Mouse (Mus musculus): Measurements from ENCODE around the gene Astn2. TPM values are rescaled to one million over a fixed set of nuclear protein-coding genes. Genes with fewer than 3 reads are reported as not detected.

Astn2 gene
- polyA plus RNA-seq, 1 experiment from 2014 or later: 0.57 TPM

DNA sequence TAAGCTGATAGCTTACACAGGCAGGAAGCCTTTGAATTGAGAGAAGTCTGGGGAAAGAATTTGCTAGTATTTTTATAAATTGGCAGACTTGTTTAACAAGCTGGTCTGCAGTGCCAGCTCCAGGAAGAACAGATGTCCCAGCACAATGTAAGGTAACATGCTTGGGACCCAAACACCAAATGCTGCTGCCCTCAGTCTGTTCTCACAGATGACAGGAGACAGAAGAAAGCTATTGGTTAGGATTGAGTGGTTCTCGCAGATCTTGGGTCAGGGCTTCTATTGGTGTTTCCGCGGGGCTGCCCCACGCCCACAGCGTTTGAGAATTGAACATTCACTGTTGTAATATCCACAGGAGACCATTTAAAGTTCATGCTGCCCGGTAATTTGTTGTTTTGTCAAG lies 793.5 kb downstream of the Astn2 start:
- DNase-seq (ENCODE audit: low spot score, missing footprints) (no peak), ATAC-seq (ENCODE audit: low FRiP score) (no peak)
- H3K27me3 ChIP-seq (ENCODE audit: control insufficient read depth, insufficient read depth, low read length): no peaks in the 10 kb centered on the region
- H3K27ac ChIP-seq (ENCODE audit: low read depth, low read length): no peak overlapping the region
- no peaks in the 10 kb centered on the region for H3K9me3 ChIP-seq (ENCODE audit: control insufficient read depth, low read length)
- H3K4me3 ChIP-seq (ENCODE audit: low read depth, low read length): no peak overlapping the region
- 88% methylated on average over 6 of the region's 6 CpGs for WGBS
- no peak overlapping the region for H3K9ac ChIP-seq (ENCODE audit: low read length)
- no peak overlapping the region for H3K4me2 ChIP-seq
- H3K36me3 ChIP-seq (ENCODE audit: control insufficient read depth, insufficient read depth, low read length): peaks cover 22% of the 10 kb centered on the region
- peaks cover 6% of the 10 kb centered on the region; the same call in 1 of the 2 replicates for H3K4me1 ChIP-seq (ENCODE audit: control insufficient read depth, insufficient read depth, low read length)

DNA sequence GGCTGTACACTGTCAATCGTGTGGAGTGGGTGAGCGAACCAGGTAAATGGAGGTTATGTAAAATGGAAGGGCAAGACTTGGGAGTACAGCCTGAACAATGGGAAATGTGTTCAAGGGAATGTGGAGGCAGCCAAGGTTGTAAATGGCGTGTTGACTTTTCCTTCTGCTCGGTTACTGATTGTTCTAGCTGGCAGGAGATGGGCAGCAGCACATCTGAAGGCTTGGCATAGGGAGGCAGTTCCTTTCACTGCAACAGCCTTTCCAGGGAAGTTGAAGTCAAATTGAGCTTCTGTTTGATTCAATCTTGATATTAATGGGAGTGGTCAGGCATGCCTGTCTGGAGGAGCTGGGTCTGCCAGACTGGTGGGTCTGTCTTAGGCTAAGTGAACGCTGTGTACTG lies 794.1 kb downstream of the Astn2 start:
- Histone ChIP-seq H3K4me2 (no peak overlapping the region), H3K27me3 (ENCODE audit: control insufficient read depth, insufficient read depth, low read length) (no peaks in the 10 kb centered on the region), H3K27ac (ENCODE audit: low read depth, low read length) (no peak overlapping the region), H3K36me3 (ENCODE audit: control insufficient read depth, insufficient read depth, low read length) (peaks cover 19% of the 10 kb centered on the region), H3K9ac (ENCODE audit: low read length) (no peak overlapping the region), H3K4me3 (ENCODE audit: low read depth, low read length) (no peak overlapping the region), H3K9me3 (ENCODE audit: control insufficient read depth, low read length) (no peaks in the 10 kb centered on the region), H3K4me1 (ENCODE audit: control insufficient read depth, insufficient read depth, low read length) (peaks cover 7% of the 10 kb centered on the region; the same call in 1 of the 2 replicates)
- WGBS: 87% methylated on average over 5 of the region's 5 CpGs
- no peak for DNase-seq (ENCODE audit: low spot score, missing footprints)
- no peak for ATAC-seq (ENCODE audit: low FRiP score)

DNA sequence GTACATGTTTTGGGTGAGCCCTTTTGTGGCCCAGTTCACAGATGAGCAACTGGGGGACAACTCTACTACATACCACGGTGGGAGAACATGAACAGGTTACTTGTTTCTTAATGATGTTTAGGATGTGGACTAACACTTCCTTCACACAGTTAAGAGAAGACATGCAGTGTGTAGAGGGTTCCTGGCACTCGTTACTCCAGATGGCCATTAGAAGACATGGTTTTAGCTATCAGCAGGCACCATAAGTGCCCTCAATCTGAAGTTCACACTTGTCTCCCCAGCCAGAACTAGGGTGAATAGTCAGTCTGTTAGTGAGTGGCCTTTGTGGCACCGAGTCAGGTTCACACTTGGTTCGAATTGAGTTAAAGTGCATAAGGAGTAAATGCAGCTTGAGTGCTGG lies 796.3 kb downstream of the Astn2 start:
- H3K27me3 ChIP-seq (ENCODE audit: control insufficient read depth, insufficient read depth, low read length): no peaks in the 10 kb centered on the region
- 96% methylated on average over 4 of the region's 4 CpGs for WGBS

DNA sequence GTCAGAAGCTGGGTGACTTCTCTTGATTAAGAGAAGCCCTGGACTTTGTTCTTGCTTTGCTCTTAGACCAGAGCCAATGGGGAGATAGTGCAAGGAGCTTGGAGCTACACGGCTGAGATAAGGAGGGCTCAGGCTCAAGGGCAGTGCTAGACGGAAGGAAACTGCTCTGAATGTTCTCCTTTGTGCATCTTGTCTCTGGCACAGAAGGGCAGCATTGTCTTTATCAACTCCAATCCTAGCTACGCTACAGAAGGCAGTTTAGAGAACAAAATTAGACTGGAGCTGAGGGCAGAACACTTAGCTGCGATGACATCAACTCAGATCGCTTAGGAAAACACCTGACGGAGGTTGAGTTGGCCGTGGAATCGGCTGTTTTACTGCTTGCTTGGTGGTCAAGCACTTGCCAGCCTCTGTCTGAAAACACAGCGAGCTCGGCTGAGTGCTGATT lies 797.2 kb downstream of the Astn2 start:
- no peak overlapping the region for H3K4me3 ChIP-seq (ENCODE audit: low read depth, low read length)
- DNase-seq (ENCODE audit: low spot score, missing footprints): no peak
- peaks cover 9% of the 10 kb centered on the region; the same call in 1 of the 2 replicates for H3K4me1 ChIP-seq (ENCODE audit: control insufficient read depth, insufficient read depth, low read length)
- ATAC-seq (ENCODE audit: low FRiP score): no peak
- no peak overlapping the region for H3K9ac ChIP-seq (ENCODE audit: low read length)
- no peak overlapping the region for H3K27ac ChIP-seq (ENCODE audit: low read depth, low read length)
- no peaks in the 10 kb centered on the region for H3K36me3 ChIP-seq (ENCODE audit: control insufficient read depth, insufficient read depth, low read length)
- 92% methylated on average over 10 of the region's 10 CpGs for WGBS
- H3K4me2 ChIP-seq: no peak overlapping the region
- no peaks in the 10 kb centered on the region for H3K27me3 ChIP-seq (ENCODE audit: control insufficient read depth, insufficient read depth, low read length)
- no peaks in the 10 kb centered on the region for H3K9me3 ChIP-seq (ENCODE audit: control insufficient read depth, low read length)

More for the DNA sequence above, 796.3 kb downstream of the Astn2 start:
- DNase-seq (ENCODE audit: low spot score, missing footprints) (no peak), ATAC-seq (ENCODE audit: low FRiP score) (no peak)
- Histone ChIP-seq H3K4me2 (no peak overlapping the region), H3K4me1 (ENCODE audit: control insufficient read depth, insufficient read depth, low read length) (peaks cover 9% of the 10 kb centered on the region; the same call in 1 of the 2 replicates), H3K4me3 (ENCODE audit: low read depth, low read length) (no peak overlapping the region), H3K9ac (ENCODE audit: low read length) (no peak overlapping the region), H3K27ac (ENCODE audit: low read depth, low read length) (no peak overlapping the region), H3K9me3 (ENCODE audit: control insufficient read depth, low read length) (no peaks in the 10 kb centered on the region), H3K36me3 (ENCODE audit: control insufficient read depth, insufficient read depth, low read length) (no peaks in the 10 kb centered on the region; the same call in 1 of the 2 replicates)

DNA sequence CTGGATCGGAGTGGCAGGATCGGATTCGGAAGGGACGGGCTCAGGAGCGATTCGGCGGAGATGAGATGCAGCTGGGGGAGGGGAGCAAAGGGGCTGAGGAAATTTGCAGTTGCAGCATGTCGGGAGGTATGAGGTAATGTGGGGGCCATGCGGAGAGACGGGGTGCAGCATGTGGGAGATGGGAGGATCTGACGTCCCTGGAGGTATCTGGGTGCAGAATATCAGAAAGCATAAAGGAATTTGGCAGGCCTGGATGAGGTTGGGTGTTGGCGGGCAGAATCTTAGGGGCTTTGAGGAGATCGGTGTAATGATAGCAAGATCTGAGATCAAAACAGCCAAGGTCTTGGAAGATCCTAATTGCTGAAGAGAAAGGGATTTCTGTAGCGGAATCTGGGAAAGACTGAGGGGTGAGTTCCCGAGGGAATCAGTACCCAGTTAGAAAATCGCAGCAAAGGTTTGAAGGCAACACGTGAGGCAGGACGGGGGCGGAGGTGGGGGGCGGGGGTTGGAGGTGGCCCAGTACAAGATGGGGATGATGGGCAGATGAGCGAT lies 799.2 kb downstream of the Astn2 start:
- peaks cover 9% of the 10 kb centered on the region; the same call in 1 of the 2 replicates for H3K4me1 ChIP-seq (ENCODE audit: control insufficient read depth, insufficient read depth, low read length)
- no peaks in the 10 kb centered on the region for H3K9me3 ChIP-seq (ENCODE audit: control insufficient read depth, low read length)
- H3K36me3 ChIP-seq (ENCODE audit: control insufficient read depth, insufficient read depth, low read length): no peaks in the 10 kb centered on the region
- peak overlapping the region; percentile 71 for H3K4me3 ChIP-seq (ENCODE audit: low read depth, low read length)
- ATAC-seq (ENCODE audit: low FRiP score): peak; percentile 90
- no peak overlapping the region for H3K27ac ChIP-seq (ENCODE audit: low read depth, low read length)
- peak overlapping the region; percentile 73 for H3K9ac ChIP-seq (ENCODE audit: low read length)
- no peak for DNase-seq (ENCODE audit: low spot score, missing footprints)
- H3K4me2 ChIP-seq: peak overlapping the region; percentile 66
- H3K27me3 ChIP-seq (ENCODE audit: control insufficient read depth, insufficient read depth, low read length): no peaks in the 10 kb centered on the region
- under 1% methylated on average over 21 of the region's 21 CpGs for WGBS

DNA sequence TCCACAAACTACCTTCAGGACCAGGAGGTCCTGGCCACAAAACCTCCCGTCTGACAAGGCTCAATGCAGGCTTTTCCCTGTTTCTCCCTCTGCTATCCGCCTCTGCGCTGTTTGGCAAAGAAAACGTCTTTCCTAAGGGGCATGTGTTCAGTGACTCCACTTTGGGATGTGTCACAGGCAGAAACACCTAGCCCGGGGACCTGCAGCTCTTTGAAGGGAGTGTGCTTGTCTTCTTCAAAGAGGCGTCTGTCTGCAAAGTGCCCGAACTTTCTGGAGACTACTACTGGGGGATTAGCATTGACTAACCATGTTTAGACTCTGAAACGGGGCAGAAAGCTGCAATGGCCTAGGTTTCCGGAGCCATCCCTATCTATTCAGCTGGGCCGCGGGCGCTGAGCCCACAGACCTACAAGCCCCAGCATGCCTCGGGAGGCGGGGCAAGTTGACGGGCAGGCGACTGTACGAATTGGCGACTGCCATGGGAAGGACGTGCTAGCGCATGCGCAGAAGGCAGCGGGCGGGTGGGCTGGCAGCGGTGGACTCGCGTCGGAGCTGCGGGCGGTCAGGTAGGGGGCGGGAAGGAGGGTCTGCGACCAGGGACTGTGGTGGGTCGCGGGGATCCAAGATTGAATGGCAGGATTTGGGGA lies 799.8 kb downstream of the Astn2 start, which contains the start of gene Trim32:
Gene Trim32, plus strand, starts transcription at position 483 of the 647 bp plus-strand sequence.
- peak; percentile 100 for DNase-seq (ENCODE audit: low spot score, missing footprints)
- no peaks in the 10 kb centered on the region for H3K27me3 ChIP-seq (ENCODE audit: control insufficient read depth, insufficient read depth, low read length)
- H3K9ac ChIP-seq (ENCODE audit: low read length): peak within 1 kb of the TSS; percentile 73
- 3% methylated on average over 33 of the region's 33 CpGs for WGBS
- no peak within 1 kb of the TSS for H3K27ac ChIP-seq (ENCODE audit: low read depth, low read length)
- H3K9me3 ChIP-seq (ENCODE audit: control insufficient read depth, low read length): no peaks in the 10 kb centered on the region
- H3K36me3 ChIP-seq (ENCODE audit: control insufficient read depth, insufficient read depth, low read length): no peaks in the 10 kb centered on the region
- peak within 1 kb of the TSS; percentile 71 for H3K4me3 ChIP-seq (ENCODE audit: low read depth, low read length)
- ATAC-seq (ENCODE audit: low FRiP score): peak; percentile 98
- peak within 1 kb of the TSS; percentile 66 for H3K4me2 ChIP-seq
- peaks cover 9% of the 10 kb centered on the region; the same call in 1 of the 2 replicates for H3K4me1 ChIP-seq (ENCODE audit: control insufficient read depth, insufficient read depth, low read length)

DNA sequence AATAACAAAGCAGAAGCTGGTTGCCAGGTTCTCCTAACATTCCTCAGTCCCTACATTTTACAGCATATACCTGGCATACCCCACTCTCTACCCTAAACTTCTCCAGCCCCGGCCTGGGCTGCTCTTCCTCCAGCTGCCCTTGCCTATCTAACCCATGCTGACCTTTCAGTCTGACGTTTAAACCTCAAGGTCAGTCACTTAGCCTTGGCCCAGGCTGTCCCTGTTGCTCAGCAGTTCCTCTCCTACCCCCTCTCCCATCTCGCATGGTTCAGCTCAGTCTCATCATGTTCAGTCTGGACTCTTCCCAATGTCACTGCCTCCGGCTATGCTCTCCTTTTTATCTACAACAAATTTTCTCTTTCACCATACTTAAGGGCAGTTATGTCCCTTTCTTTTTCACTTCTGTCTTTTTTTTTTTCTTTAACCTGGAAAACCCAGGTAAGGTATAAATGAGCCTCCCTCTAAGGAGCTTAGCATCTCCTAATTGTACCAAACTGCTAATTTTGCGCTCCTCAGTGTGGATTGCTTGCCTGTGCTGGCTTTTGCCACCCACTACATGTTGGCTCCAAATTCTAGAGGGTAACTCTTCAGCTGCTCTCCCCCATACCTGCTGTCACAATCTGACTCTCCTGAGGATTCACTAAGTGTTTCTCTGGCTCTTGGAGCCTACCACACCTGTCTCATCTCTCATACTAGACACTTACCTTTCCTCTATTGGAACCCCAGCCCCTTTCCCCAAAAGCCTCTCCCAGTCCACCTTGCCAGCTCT lies 809.6 kb downstream of the Astn2 start:
- H3K9ac ChIP-seq (ENCODE audit: low read length): no peak overlapping the region
- H3K27ac ChIP-seq (ENCODE audit: low read depth, low read length): no peak overlapping the region
- WGBS: 78% methylated on average over 5 of the region's 5 CpGs
- no peaks in the 10 kb centered on the region for H3K9me3 ChIP-seq (ENCODE audit: control insufficient read depth, low read length)
- no peaks in the 10 kb centered on the region for H3K27me3 ChIP-seq (ENCODE audit: control insufficient read depth, insufficient read depth, low read length)
- H3K4me2 ChIP-seq: no peak overlapping the region
- no peaks in the 10 kb centered on the region for H3K36me3 ChIP-seq (ENCODE audit: control insufficient read depth, insufficient read depth, low read length)
- H3K4me3 ChIP-seq (ENCODE audit: low read depth, low read length): no peak overlapping the region
- H3K4me1 ChIP-seq (ENCODE audit: control insufficient read depth, insufficient read depth, low read length): no peaks in the 10 kb centered on the region
- ATAC-seq (ENCODE audit: low FRiP score) (no peak), DNase-seq (ENCODE audit: low spot score, missing footprints) (no peak)

DNA sequence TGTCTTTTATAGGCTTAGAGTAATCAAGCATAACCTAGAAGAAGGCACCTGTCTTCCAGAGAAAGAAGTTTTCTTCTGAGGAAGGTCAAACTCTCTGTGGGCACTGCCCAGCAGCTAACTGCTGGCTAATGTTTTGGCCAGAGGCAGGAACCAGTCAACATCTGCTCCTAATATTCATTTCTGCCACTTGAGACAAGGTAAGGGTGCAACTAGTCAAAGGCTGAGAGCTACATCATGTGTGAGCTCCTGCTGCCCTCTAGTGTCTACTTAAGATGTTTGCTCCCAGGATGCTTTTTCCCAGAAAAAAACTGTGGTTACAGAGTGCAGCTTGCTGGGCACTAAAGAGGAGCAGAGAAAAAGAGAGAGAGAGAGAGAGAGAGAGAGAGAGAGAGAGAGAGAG lies 814.6 kb downstream of the Astn2 start:
- Histone ChIP-seq H3K9me3 (ENCODE audit: control insufficient read depth, low read length) (no peaks in the 10 kb centered on the region), H3K4me2 (no peak overlapping the region), H3K4me1 (ENCODE audit: control insufficient read depth, insufficient read depth, low read length) (no peaks in the 10 kb centered on the region), H3K4me3 (ENCODE audit: low read depth, low read length) (no peak overlapping the region), H3K9ac (ENCODE audit: low read length) (no peak overlapping the region), H3K27ac (ENCODE audit: low read depth, low read length) (no peak overlapping the region), H3K27me3 (ENCODE audit: control insufficient read depth, insufficient read depth, low read length) (no peaks in the 10 kb centered on the region), H3K36me3 (ENCODE audit: control insufficient read depth, insufficient read depth, low read length) (no peaks in the 10 kb centered on the region)
- DNase-seq (ENCODE audit: low spot score, missing footprints) (peak; percentile 91), ATAC-seq (ENCODE audit: low FRiP score) (peak; percentile 71)

DNA sequence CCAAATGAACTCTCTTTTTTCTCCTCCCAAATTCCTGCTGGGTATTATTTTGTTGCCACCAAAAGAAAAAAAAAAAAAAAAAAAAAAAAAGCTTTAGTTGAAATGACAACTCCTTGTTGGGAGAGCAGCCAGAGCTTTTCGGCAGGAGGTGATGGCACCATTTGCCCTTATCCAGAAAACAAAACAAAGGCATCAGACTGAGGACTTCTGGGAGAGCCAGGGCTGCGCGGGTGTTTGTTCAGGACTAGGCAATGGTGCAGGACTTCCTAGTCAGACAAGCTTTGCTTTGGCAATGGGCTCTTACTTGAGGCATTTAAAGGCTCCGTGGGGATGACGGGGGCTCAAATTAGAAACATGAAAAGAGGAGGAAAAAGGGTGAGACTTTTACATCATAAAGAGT lies 817.5 kb downstream of the Astn2 start:
- peak; percentile 84 for DNase-seq (ENCODE audit: low spot score, missing footprints)
- ATAC-seq (ENCODE audit: low FRiP score): no peak
- 50% methylated on average over 5 of the region's 5 CpGs for WGBS

More for the DNA sequence above, 817.5 kb downstream of the Astn2 start:
- H3K9me3 ChIP-seq (ENCODE audit: control insufficient read depth, low read length): no peaks in the 10 kb centered on the region
- no peak overlapping the region for H3K9ac ChIP-seq (ENCODE audit: low read length)
- no peaks in the 10 kb centered on the region for H3K36me3 ChIP-seq (ENCODE audit: control insufficient read depth, insufficient read depth, low read length)
- no peak overlapping the region for H3K4me2 ChIP-seq
- no peak overlapping the region for H3K27ac ChIP-seq (ENCODE audit: low read depth, low read length)
- H3K4me1 ChIP-seq (ENCODE audit: control insufficient read depth, insufficient read depth, low read length): no peaks in the 10 kb centered on the region
- no peak overlapping the region for H3K4me3 ChIP-seq (ENCODE audit: low read depth, low read length)
- no peaks in the 10 kb centered on the region for H3K27me3 ChIP-seq (ENCODE audit: control insufficient read depth, insufficient read depth, low read length)

Measured in midbrain, embryonic 11.5 days (tissue).